Mouse (Mus musculus) right cerebral cortex, postnatal 10 days (tissue): ENCODE results near the gene Cflar.
"Not testable (repeated sequence)": the region's sequence is repeated elsewhere in the genome, so short reads cannot be mapped to it uniquely, and the experiment has no call there.

Source experiments
- DNase-seq, 2 experiments: peaks; one replicate each; pipeline ENCODE4 v3.0.0; 2021; ENCODE audit warnings: low spot score in 2 of 2

Cflar gene

GRCm38 (mm10) chr1:58711365-58712016, at the start of gene Cflar:
Cflar (plus strand) TSS chr1:58711508.
- peak; percentile 70 to 71 for DNase-seq

GRCm38 (mm10) chr1:58662671-58663070, 48.6 kb upstream of the Cflar start:
- not testable (repeated sequence) for DNase-seq

GRCm38 (mm10) chr1:58663365-58663764, 47.9 kb upstream of the Cflar start:
- DNase-seq, result not testable (repeated sequence)

GRCm38 (mm10) chr1:58668191-58668590, 43.1 kb upstream of the Cflar start:
- no peak for DNase-seq

GRCm38 (mm10) chr1:58669635-58670034, 41.7 kb upstream of the Cflar start:
- not testable (repeated sequence) for DNase-seq

- no peak for DNase-seq
These were observed 39.2 kb upstream of the Cflar start for GRCm38 (mm10) chr1:58672116-58672515.

GRCm38 (mm10) chr1:58675011-58675410, 36.3 kb upstream of the Cflar start:
- no peak for DNase-seq

- peak in 1 of 2 experiments; percentile 30 for DNase-seq
These were observed 33.7 kb upstream of the Cflar start for GRCm38 (mm10) chr1:58677575-58677974.

- not testable (repeated sequence) for DNase-seq
These were observed 32.9 kb upstream of the Cflar start for GRCm38 (mm10) chr1:58678412-58678811.

GRCm38 (mm10) chr1:58689426-58689825, 21.9 kb upstream of the Cflar start:
- no peak for DNase-seq

GRCm38 (mm10) chr1:58690006-58690744, 21.1 kb upstream of the Cflar start:
- DNase-seq, result no peak

GRCm38 (mm10) chr1:58690834-58691488, 20.3 kb upstream of the Cflar start:
- DNase-seq, result not testable (repeated sequence)

GRCm38 (mm10) chr1:58691718-58692117, 19.6 kb upstream of the Cflar start:
- not testable (repeated sequence) for DNase-seq

GRCm38 (mm10) chr1:58693696-58694095, 17.6 kb upstream of the Cflar start:
- no peak for DNase-seq

GRCm38 (mm10) chr1:58695810-58696209, 15.5 kb upstream of the Cflar start, which contains the start of gene Als2cr12:
Als2cr12 (minus strand) TSS chr1:58695989.
- not testable (repeated sequence) for DNase-seq

- DNase-seq, result peak; percentile 57 to 68
These were observed 13.7 kb upstream of the Cflar start for GRCm38 (mm10) chr1:58697607-58698006.

GRCm38 (mm10) chr1:58698781-58699180, 12.5 kb upstream of the Cflar start:
- no peak for DNase-seq

GRCm38 (mm10) chr1:58699988-58700387, 11.3 kb upstream of the Cflar start:
- DNase-seq, result no peak

GRCm38 (mm10) chr1:58700580-58701162, 10.6 kb upstream of the Cflar start:
- DNase-seq, result not testable (repeated sequence)

GRCm38 (mm10) chr1:58710043-58710442, 1.3 kb upstream of the Cflar start:
- peak in 1 of 2 experiments; percentile 9 for DNase-seq

GRCm38 (mm10) chr1:58710711-58711364, 470 bp upstream of the Cflar start:
- no peak for DNase-seq
